Mouse (Mus musculus) limb, embryonic 10.5 days (tissue): Measurements from ENCODE around the gene Vmn1r60. TPM values are rescaled to one million over a fixed set of nuclear protein-coding genes. Genes with fewer than 3 reads are reported as not detected.
"Not testable (repeated sequence)": the region's sequence is repeated elsewhere in the genome, so short reads cannot be mapped to it uniquely, and the experiment has no call there.

ENCODE experiments used
- DNase-seq: peaks from one replicate; pipeline ENCODE4 v3.0.0-alpha.2; 2017; ENCODE audit warnings: low spot score
- H3K27ac ChIP-seq: fragments of 300-500 bp; sonication (generic); 2 replicates; pipeline ENCODE4 v1.5.1; 2016; ENCODE audit warnings: mild to moderate bottlenecking
- H3K27me3 ChIP-seq: fragments of 300-500 bp; sonication (generic); 2 replicates; pipeline ENCODE4 v1.6.1; 2016; ENCODE audit warnings: low read depth, mild to moderate bottlenecking; ENCODE audit not compliant: poor library complexity, severe bottlenecking
- H3K36me3 ChIP-seq: fragments of 300-500 bp; sonication (generic); 2 replicates; pipeline ENCODE4 v1.6.1; 2016; ENCODE audit warnings: mild to moderate bottlenecking, moderate library complexity
- H3K4me1 ChIP-seq: fragments of 300-500 bp; sonication (generic); 2 replicates; pipeline ENCODE4 v1.6.1; 2016
- H3K4me3 ChIP-seq: fragments of 300-500 bp; sonication (generic); 2 replicates; pipeline ENCODE4 v1.5.1; 2016; ENCODE audit warnings: mild to moderate bottlenecking, moderate library complexity
- H3K9me3 ChIP-seq: fragments of 300-500 bp; sonication (generic); replicated peaks from 2 replicates; pipeline ENCODE4 v1.6.1; 2016; ENCODE audit warnings: mild to moderate bottlenecking
- WGBS: fragments of 180-500 bp; shearing (Covaris S2); methylation state at CpG from one replicate; pipeline ENCODE4 v1.1.7; 2016; 5-methylcytosine and 5-hydroxymethylcytosine counted together
- polyA plus RNA-seq: library from polyadenylated mRNA; unstranded; fragments of >200 nt; fragmentation: Nextera tagmentation; extraction: Ambion mirVana; gene quantifications from 2 replicates; pipeline ENCODE4 v1.2.1, GENCODE M21; 2016

Vmn1r60 gene
- polyA plus RNA-seq: not detected in 2 replicates

DNA sequence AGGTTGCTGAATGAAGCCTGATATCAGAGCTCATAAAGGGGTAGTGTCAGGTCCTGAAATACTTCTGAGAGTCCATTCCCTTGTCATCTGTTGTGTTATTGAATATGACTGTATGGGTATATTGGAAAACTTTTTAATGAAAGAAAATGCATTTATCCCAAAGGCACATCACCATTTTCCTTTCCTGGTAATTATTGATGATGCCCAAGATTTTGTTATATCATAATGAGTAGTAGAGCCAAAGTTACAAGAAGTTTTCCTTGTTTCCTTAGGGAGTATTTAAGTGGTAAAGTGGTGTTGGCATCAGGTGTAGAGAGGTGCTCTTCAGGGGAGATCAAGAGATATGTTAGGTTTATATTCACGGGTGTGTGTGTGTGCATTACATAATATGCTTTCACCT lies at the start of gene Vmn1r60:
Vmn1r60 (minus strand) TSS at position 101 of the 400 bp plus-strand sequence.
- H3K36me3 ChIP-seq, DNase-seq, H3K27me3 ChIP-seq, H3K4me1 ChIP-seq, H3K4me3 ChIP-seq, H3K27ac ChIP-seq, H3K9me3 ChIP-seq: not testable (repeated sequence)
- 81% methylated on average over 1 of the region's 1 CpGs for WGBS

DNA sequence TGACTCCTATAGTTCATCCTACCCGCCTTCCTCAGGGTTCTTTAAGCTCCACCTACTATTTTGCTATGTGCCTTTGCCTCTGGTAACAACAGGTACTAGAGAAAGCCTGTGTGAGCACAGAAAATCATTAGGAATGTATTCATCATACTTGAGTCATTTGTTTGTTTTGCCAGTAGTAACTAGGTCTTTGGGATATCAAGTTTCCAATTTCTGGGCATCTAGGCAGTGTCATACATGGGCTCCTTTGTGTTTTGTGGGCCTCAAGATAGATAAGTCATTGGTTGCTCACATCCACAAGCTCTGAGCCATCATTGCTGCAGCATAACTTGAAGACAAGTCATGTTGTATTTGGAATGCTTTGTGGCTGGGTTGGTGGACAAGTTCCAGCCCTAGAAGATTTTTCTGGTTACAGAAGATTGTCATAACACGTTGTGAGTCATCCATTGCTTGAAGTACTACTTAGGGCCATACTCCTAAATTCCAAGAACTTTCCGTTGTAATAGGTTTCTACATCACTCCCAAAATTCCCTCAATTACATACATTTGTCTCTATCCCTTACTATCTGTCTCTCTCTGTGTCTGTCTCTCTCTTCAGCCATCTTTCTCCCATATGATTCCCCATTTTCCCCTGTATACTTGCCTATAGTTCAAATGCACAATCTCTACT lies 6.2 kb downstream of the Vmn1r60 start:
- not testable (repeated sequence) for H3K27me3 ChIP-seq, H3K27ac ChIP-seq, H3K4me1 ChIP-seq, H3K36me3 ChIP-seq, H3K9me3 ChIP-seq, H3K4me3 ChIP-seq, DNase-seq
- WGBS: 64% methylated on average over 3 of the region's 3 CpGs

DNA sequence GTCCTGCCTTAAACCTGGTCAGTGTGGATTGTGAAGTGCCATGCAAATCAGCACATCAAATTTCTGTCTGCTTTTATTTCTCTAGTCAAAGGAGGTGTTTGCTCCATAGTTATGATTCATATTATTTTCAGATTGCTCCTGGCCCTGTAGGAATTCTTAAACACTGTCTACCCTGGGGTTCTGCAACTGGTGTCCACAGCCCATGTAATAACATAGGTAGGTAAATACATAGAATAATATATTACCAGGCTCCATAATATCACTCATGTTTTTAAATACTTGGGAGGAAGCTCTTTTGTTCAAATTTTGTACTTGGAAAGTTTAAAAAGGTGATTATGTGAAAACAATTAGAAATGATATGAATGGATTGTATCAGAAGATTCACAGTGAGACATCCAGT lies 53.3 kb downstream of the Vmn1r60 start, which contains the start of gene Vmn2r28:
Vmn2r28 (minus strand) TSS at position 101 of the 400 bp plus-strand sequence.
- not testable (repeated sequence) for H3K9me3 ChIP-seq, H3K4me1 ChIP-seq, H3K4me3 ChIP-seq, H3K27ac ChIP-seq, H3K27me3 ChIP-seq, DNase-seq, H3K36me3 ChIP-seq

Other genes with a start within 250 kb of the Vmn1r60 start
- not detected in 2 replicates for gene Gm5065, start 196.8 kb downstream of the Vmn1r60 start, polyA plus RNA-seq
- gene Nlrp2, start 196.3 kb downstream of the Vmn1r60 start, polyA plus RNA-seq: not detected in 2 replicates
- not detected in 2 replicates for gene Vmn1r58, start 133.9 kb downstream of the Vmn1r60 start, polyA plus RNA-seq
- gene Vmn1r59, start 90.5 kb downstream of the Vmn1r60 start, polyA plus RNA-seq: not detected in 2 replicates
- not detected in 2 replicates for gene Vmn2r28, start 53.4 kb downstream of the Vmn1r60 start, polyA plus RNA-seq
- not detected in 2 replicates for gene Vmn1r61, start 66.0 kb upstream of the Vmn1r60 start, polyA plus RNA-seq
- gene Vmn1r62, start 126.3 kb upstream of the Vmn1r60 start, polyA plus RNA-seq: not detected in 2 replicates